Mouse (Mus musculus) brain, embryonic 14.5 days (tissue): ENCODE data around the gene Mia.

Experiments
- CTCF ChIP-seq: fragments of 200-500 bp; IDR thresholded peaks from 2 replicates; pipeline ENCODE4 v1.5.1; 2012; ENCODE audit warnings: inconsistent platforms, mild to moderate bottlenecking, moderate library complexity, borderline replicate concordance; ENCODE audit not compliant: insufficient read depth, insufficient read length; ENCODE audit errors: extremely low read depth
- POLR2A ChIP-seq: fragments of 200-500 bp; IDR thresholded peaks from 2 replicates; pipeline ENCODE4 v1.6.1; 2012; ENCODE audit warnings: mild to moderate bottlenecking, inconsistent platforms, borderline replicate concordance; ENCODE audit not compliant: poor library complexity, insufficient read depth, insufficient read length, severe bottlenecking; ENCODE audit errors: extremely low read depth

DNA sequence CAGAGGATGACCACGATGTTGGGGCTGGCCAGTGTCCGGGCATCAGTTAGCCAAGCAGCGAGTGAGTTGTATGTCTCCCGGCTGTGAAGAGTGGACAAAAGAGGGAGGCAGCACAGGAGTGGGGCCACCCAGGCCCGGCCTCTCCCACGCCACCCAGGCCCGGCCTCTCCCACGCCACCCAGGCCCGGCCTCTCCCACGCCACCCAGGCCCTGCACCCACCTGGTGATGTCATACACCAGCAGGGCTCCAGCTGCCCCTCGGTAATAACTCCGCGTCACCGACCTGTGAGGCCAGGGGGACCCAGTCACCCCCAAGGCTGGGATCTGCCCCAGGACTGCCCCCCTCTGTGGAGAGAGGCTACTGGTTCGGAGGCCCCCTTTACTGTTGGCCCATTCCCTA lies 6.5 kb downstream of the Mia start:
- no peak for TF ChIP-seq POLR2A
- TF ChIP-seq CTCF: no peak
